Mouse (Mus musculus): ENCODE data around the gene Exoc3l4. TPM values are rescaled to one million over a fixed set of nuclear protein-coding genes. Genes with fewer than 3 reads are reported as not detected.

The Exoc3l4 gene
- polyA plus RNA-seq, 1 experiment = 10.0 TPM

DNA sequence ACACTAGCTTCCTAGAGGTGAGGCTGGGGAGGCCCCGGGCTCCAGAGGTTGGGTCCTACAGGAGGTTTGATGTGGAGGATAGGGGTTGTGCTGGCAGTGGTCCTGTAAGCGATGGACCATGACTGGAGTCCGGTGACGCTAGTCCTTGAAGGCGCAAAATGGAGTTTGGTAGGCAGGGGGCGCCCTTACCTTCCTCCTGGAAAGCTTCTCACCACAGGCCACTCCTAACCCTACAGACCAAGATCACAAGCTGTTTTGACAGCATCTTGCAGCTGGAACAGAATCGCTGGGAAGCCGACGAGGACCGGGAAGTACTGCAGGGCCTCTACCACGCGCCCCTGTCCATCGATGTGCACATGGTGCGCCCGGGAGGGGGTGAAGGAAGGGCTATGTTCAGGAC lies 8.4 kb downstream of the Exoc3l4 start:
- H3K27ac ChIP-seq (ENCODE audit: insufficient read depth, low read length) = no peak overlapping the region
- peak; percentile 67 to 84 for DNase-seq
- no peaks in the 10 kb centered on the region for H3K27me3 ChIP-seq (ENCODE audit: control insufficient read depth, insufficient read depth, low read length)
- H3K4me3 ChIP-seq (replicated peaks; ENCODE audit: insufficient read depth, low read depth, low read length) = no peak overlapping the region
- H3K4me1 ChIP-seq (ENCODE audit: control insufficient read depth, insufficient read depth, low read length) = no peaks in the 10 kb centered on the region
- WGBS = 1% methylated on average over 15 of the region's 15 CpGs
- no peak for TF ChIP-seq POLR2A (IDR thresholded peaks at IDR 0.05; ENCODE audit: borderline replicate concordance, insufficient read depth, low read length)
- TF ChIP-seq CTCF (IDR thresholded peaks at IDR 0.05; ENCODE audit: borderline replicate concordance, insufficient read depth, low read depth, low read length) = peak; percentile 78

DNA sequence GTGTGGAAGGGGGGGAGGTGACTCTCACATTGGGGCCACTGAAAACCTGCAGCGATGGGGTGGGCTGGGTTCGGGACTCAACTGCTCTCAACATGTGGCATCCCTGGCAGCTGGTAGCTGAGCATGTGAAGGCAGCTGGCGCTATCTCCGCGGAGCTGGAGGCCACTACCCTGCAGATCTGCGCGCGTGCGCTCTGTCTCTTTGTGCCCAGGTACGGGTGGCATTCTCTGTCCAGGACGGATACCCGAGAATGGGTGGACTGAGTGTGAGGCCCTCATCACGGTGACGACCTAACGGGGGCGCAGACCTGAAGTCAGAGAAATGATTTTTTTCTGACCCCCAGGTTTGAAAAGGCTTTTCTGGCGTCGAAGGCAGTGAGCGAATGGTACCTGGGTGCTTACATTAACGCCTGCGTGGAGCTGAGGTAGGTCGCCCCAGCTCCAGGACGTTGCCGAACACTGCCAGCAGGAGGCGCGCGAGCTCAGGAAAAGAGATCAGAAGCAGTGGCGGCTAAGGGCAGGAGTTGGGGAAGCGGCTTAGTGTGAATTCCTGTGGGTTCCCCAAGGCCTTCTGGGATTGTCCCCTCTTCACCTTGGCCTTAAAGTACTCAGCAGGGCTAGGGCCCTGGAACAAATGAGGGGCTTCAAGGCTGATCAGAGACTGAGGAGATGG lies 9.1 kb downstream of the Exoc3l4 start:
- Histone ChIP-seq H3K27ac (ENCODE audit: insufficient read depth, low read length) (no peak overlapping the region), H3K4me3 (replicated peaks; ENCODE audit: insufficient read depth, low read depth, low read length) (no peak overlapping the region), H3K4me1 (ENCODE audit: control insufficient read depth, insufficient read depth, low read length) (no peaks in the 10 kb centered on the region), H3K27me3 (ENCODE audit: control insufficient read depth, insufficient read depth, low read length) (no peaks in the 10 kb centered on the region)
- peak; percentile 97 for TF ChIP-seq CTCF (IDR thresholded peaks at IDR 0.05; ENCODE audit: borderline replicate concordance, insufficient read depth, low read depth, low read length)
- TF ChIP-seq POLR2A (IDR thresholded peaks at IDR 0.05; ENCODE audit: borderline replicate concordance, insufficient read depth, low read length) = no peak
- 6% methylated on average over 29 of the region's 29 CpGs for WGBS
- DNase-seq = peak; percentile 85 to 96

DNA sequence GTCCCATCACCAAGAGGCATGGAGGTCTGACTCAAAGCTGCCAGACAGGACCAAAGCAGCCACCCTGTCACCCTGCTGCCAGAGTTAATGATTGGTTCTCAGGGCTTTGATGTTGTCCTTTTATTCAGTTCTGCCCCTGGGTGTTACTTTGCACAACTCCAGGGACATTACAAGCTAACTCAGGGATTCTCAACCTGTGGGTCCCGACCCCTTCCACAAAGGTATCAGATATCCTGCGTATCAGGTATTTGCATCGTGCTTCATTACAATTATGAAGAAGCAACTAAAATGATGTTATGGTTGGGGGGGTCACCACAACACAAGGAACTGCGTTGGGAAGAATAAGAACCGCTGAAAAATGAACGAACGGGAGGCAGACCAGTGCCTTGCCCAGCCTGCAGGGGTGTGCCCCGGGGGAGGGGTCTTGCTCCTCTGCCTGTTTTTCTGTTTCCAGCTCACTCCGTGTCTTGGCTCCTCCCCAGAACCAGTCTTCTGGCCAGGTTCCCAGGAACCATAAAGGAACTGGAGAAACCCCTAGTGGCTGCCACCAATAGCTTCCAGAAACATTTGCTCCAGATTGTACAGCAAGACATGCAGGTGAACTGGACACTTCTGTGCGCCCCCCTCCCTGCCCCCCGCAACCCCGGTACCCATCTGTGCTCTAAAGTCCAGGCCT lies 10.8 kb downstream of the Exoc3l4 start:
- H3K27me3 ChIP-seq (ENCODE audit: control insufficient read depth, insufficient read depth, low read length) = no peaks in the 10 kb centered on the region
- WGBS = 43% methylated on average over 12 of the region's 12 CpGs
- H3K27ac ChIP-seq (ENCODE audit: insufficient read depth, low read length) = no peak overlapping the region
- no peak overlapping the region for H3K4me3 ChIP-seq (replicated peaks; ENCODE audit: insufficient read depth, low read depth, low read length)
- H3K4me1 ChIP-seq (ENCODE audit: control insufficient read depth, insufficient read depth, low read length) = no peaks in the 10 kb centered on the region
- DNase-seq = no peak
- TF ChIP-seq POLR2A (IDR thresholded peaks at IDR 0.05; ENCODE audit: borderline replicate concordance, insufficient read depth, low read length) = no peak
- no peak for TF ChIP-seq CTCF (IDR thresholded peaks at IDR 0.05; ENCODE audit: borderline replicate concordance, insufficient read depth, low read depth, low read length)

DNA sequence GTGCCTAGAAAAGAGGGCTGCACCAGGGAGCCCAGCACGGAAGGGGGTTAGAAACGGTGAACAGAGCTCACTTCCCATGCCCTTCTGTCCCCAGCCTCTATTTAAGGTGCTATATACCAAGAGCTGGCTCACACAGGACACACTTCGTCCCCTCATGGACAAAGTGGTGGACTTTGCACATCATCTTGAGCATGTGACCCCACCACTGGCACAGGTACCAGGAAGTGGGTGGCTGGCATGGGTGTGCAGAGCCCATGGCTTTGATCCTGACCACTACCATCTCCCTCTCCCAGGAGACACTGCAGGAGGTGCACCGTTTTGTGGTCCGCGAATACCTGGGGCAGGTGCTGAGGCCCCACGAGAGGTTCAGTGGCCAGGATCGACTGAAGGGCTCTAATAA lies 11.5 kb downstream of the Exoc3l4 start:
- Histone ChIP-seq H3K4me1 (ENCODE audit: control insufficient read depth, insufficient read depth, low read length) (no peaks in the 10 kb centered on the region), H3K27me3 (ENCODE audit: control insufficient read depth, insufficient read depth, low read length) (no peaks in the 10 kb centered on the region), H3K4me3 (replicated peaks; ENCODE audit: insufficient read depth, low read depth, low read length) (no peak overlapping the region), H3K27ac (ENCODE audit: insufficient read depth, low read length) (no peak overlapping the region)
- DNase-seq = no peak
- 44% methylated on average over 8 of the region's 8 CpGs for WGBS
- no peak for TF ChIP-seq CTCF (IDR thresholded peaks at IDR 0.05; ENCODE audit: borderline replicate concordance, insufficient read depth, low read depth, low read length)
- no peak for TF ChIP-seq POLR2A (IDR thresholded peaks at IDR 0.05; ENCODE audit: borderline replicate concordance, insufficient read depth, low read length)

DNA sequence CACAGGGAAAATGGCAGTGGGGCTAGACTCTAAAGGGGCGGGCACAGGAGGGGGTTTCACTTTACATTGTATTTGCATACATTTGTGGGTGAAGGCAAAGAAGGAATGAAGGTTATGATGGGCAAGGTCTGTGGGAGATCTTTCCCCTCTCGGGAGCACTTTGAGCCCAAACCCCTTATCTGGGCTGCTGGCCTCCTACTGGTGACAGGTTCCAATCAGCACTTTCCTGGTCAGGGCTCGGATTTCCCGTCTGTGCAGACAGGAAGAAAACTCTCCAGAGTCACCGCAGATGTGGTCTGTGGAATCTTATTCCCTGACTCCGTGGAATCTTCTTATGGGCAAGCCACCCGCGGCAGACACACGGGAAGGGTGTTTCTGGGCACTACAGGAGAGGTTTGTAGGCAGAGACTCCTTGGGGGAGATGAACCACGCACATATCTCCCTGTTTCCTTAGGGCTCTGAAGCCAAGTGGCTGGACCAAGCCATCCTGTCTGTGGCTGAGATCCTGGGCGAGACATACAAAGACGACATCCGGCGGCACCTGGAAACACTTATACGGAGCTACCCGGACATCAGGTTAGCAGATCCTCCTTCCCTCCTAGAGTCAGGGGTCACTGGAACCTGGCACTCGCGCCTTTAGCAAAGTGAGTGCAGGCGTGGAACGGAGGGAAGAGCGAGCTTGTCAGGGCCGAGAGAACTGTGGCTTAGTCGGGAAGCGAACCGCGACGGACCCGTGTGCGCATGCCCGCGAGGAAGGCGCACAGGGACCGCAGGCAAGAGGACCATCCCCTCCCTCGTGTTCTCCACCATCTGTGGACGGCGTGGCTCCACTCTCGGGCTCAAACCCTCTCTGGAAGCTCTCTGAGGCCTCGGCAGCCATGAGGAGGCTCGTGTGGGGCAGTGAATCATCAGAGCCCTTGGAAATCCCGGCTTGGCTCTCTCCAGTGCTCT lies 12.4 kb downstream of the Exoc3l4 start:
- Histone ChIP-seq H3K27me3 (ENCODE audit: control insufficient read depth, insufficient read depth, low read length) (no peaks in the 10 kb centered on the region), H3K27ac (ENCODE audit: insufficient read depth, low read length) (no peak overlapping the region), H3K4me3 (replicated peaks; ENCODE audit: insufficient read depth, low read depth, low read length) (peak overlapping the region; percentile 64), H3K4me1 (ENCODE audit: control insufficient read depth, insufficient read depth, low read length) (no peaks in the 10 kb centered on the region)
- 4% methylated on average over 40 of the region's 40 CpGs for WGBS
- no peak for TF ChIP-seq CTCF (IDR thresholded peaks at IDR 0.05; ENCODE audit: borderline replicate concordance, insufficient read depth, low read depth, low read length)
- DNase-seq = peak; percentile 23 to 36

DNA sequence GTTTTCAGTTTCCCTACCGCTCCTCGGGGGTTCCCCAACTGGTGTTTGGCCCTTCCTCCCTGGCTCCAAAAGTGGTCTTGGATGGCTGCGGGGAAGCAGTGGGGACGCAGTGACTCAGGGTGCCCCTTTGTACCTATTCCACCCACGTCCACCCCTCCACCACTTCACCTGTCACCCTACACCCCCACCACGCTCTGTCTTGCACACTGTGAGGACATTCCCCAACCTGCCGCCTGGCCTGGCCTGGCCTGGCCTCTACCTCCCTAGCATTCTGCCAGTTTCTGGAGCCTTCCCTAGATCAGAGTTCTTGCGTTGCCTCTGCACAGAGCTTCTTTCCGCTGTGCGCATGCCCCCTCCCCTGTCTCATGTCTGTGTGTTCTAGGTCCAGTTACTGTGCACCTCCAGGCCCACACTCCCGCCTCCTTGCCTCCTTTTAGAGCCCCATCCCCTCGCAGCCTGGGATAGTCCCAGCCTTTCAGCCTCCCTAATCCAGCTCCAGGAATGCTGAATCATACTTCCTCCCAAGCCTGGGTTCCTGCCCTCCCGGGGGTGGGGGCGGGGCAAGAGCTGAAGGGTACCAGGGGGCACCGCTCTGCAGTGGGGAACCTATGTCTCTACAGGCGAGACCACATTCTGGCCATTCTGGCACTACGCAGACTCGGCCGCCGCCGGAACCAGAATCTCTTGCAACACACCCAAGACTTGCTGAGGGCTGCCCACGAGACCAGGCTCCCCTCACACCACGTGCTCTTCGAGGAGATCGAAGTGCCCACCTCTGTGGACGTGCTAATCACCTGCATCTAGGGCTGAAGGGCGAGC lies 13.4 kb downstream of the Exoc3l4 start:
- no peaks in the 10 kb centered on the region for H3K27me3 ChIP-seq (ENCODE audit: control insufficient read depth, insufficient read depth, low read length)
- no peak overlapping the region for H3K4me3 ChIP-seq (replicated peaks; ENCODE audit: insufficient read depth, low read depth, low read length)
- H3K27ac ChIP-seq (ENCODE audit: insufficient read depth, low read length) = no peak overlapping the region
- TF ChIP-seq CTCF (IDR thresholded peaks at IDR 0.05; ENCODE audit: borderline replicate concordance, insufficient read depth, low read depth, low read length) = no peak
- no peak for TF ChIP-seq POLR2A (IDR thresholded peaks at IDR 0.05; ENCODE audit: borderline replicate concordance, insufficient read depth, low read length)
- no peak for DNase-seq
- WGBS = 44% methylated on average over 27 of the region's 27 CpGs
- H3K4me1 ChIP-seq (ENCODE audit: control insufficient read depth, insufficient read depth, low read length) = no peaks in the 10 kb centered on the region

All from cerebellum, adult 2 months (tissue).